Mouse (Mus musculus): ENCODE results near the gene 1700001O22Rik. TPM values are rescaled to one million over a fixed set of nuclear protein-coding genes. Genes with fewer than 3 reads are reported as not detected.

1700001O22Rik gene
- total and polyA plus RNA-seq, 3 experiments: not detected

GRCm38 (mm10) chr2:30810573-30810972 is 7.1 kb upstream of the 1700001O22Rik start:
- no peak overlapping the region for H3K4me2 ChIP-seq (ENCODE audit: insufficient read depth, low read depth, poor library complexity, severe bottlenecking)
- H3K79me2 ChIP-seq (replicated peaks; ENCODE audit: control insufficient read depth, extremely low read depth, insufficient read depth, poor library complexity, severe bottlenecking): peaks cover 45% of the 10 kb centered on the region
- H3K4me1 ChIP-seq (ENCODE audit: control insufficient read depth in 1 of 2, insufficient read depth in 2 of 2): peaks cover 2 to 27% of the 10 kb centered on the region in 2 experiments
- H3K4me3 ChIP-seq (replicated peaks in 1 of 3; ENCODE audit: low read depth in 2 of 3, low read length in 2 of 3, poor library complexity in 1 of 3): no peak overlapping the region
- TF ChIP-seq ZKSCAN1 (IDR thresholded peaks at IDR 0.05; ENCODE audit: borderline replicate concordance, low read depth, low read length) (no peak), CHD1 (IDR thresholded peaks at IDR 0.05; ENCODE audit: low read depth, low read length) (no peak), ZNF384 (IDR thresholded peaks at IDR 0.05; ENCODE audit: low read depth, low read length) (no peak), PAX5 (IDR thresholded peaks at IDR 0.05; ENCODE audit: low read length) (no peak), ETS1 (conservative IDR thresholded peaks at IDR 0.05; ENCODE audit: low read depth, low read length) (no peak), SMC3 (IDR thresholded peaks at IDR 0.05; ENCODE audit: low read depth, low read length) (no peak), BHLHE40 (IDR thresholded peaks at IDR 0.05; ENCODE audit: low read depth, low read length) (no peak), ZC3H11A (IDR thresholded peaks at IDR 0.05; ENCODE audit: low read depth, low read length) (no peak), CHD2 (IDR thresholded peaks at IDR 0.05; ENCODE audit: low read length) (no peak), EP300 (IDR thresholded peaks at IDR 0.05; ENCODE audit: low read length) (no peak), TCF12 (IDR thresholded peaks at IDR 0.05; ENCODE audit: low read depth, low read length) (no peak), MYC (IDR thresholded peaks at IDR 0.05; ENCODE audit: low read depth, low read length) (no peak), RAD21 (IDR thresholded peaks at IDR 0.05; ENCODE audit: low read depth, low read length) (no peak), POLR2A (IDR thresholded peaks at IDR 0.05; ENCODE audit: low read depth, low read length) (no peak), GABPA (IDR thresholded peaks at IDR 0.05; ENCODE audit: insufficient replicate concordance, low read depth, low read length) (no peak), MAZ (IDR thresholded peaks at IDR 0.05; ENCODE audit: low read depth, low read length) (no peak), USF2 (conservative IDR thresholded peaks at IDR 0.05; ENCODE audit: low read depth, low read length) (no peak), IRF4 (IDR thresholded peaks at IDR 0.05; ENCODE audit: low read depth, low read length) (no peak), SIN3A (IDR thresholded peaks at IDR 0.05; ENCODE audit: low read length) (no peak)
- no peaks in the 10 kb centered on the region for H3K27me3 ChIP-seq (replicated peaks)
- no peak overlapping the region for H3K9ac ChIP-seq (ENCODE audit: insufficient read depth, low read depth)
- no peak overlapping the region for H3K27ac ChIP-seq (ENCODE audit: insufficient read depth, low read depth)
- no peak for DNase-seq (ENCODE audit: extremely low read depth)
- peaks cover 28 to 57% of the 10 kb centered on the region in 2 experiments for H3K36me3 ChIP-seq (replicated peaks in 1 of 2; ENCODE audit: control insufficient read depth in 1 of 2, insufficient read depth in 1 of 2, low read length in 1 of 2)
- dilution Hi-C loops (cut with MboI; ENCODE audit: extremely low pct_ligation_motif_present, extremely low pct_unique_long_range_greater_than_20kb, low sequenced_read_pairs) (no loop called here), in situ Hi-C loops (cut with MboI; ENCODE audit: low pct_ligation_motif_present, low pct_unique_long_range_greater_than_20kb, low sequenced_read_pairs) (no loop called here)
- no peaks in the 10 kb centered on the region for H3K9me3 ChIP-seq (replicated peaks; ENCODE audit: low read length)

- peaks cover 17 to 46% of the 10 kb centered on the region in 2 experiments for H3K36me3 ChIP-seq (replicated peaks in 1 of 2; ENCODE audit: control insufficient read depth in 1 of 2, insufficient read depth in 1 of 2, low read length in 1 of 2)
- DNase-seq (ENCODE audit: extremely low read depth): no peak
- peaks cover under 1% of the 10 kb centered on the region for H3K9me3 ChIP-seq (replicated peaks; ENCODE audit: low read length)
- dilution Hi-C loops (cut with MboI; ENCODE audit: extremely low pct_ligation_motif_present, extremely low pct_unique_long_range_greater_than_20kb, low sequenced_read_pairs) (no loop called here), in situ Hi-C loops (cut with MboI; ENCODE audit: low pct_ligation_motif_present, low pct_unique_long_range_greater_than_20kb, low sequenced_read_pairs) (no loop called here)
- H3K4me2 ChIP-seq (ENCODE audit: insufficient read depth, low read depth, poor library complexity, severe bottlenecking): 0 out of 2 replicates have a peak overlapping the region, but pooled peaks have one; percentile 11
- peak overlapping the region in 1 of 3 experiments; percentile 20 for H3K4me3 ChIP-seq (replicated peaks in 1 of 3; ENCODE audit: low read depth in 2 of 3, low read length in 2 of 3, poor library complexity in 1 of 3)
- H3K79me2 ChIP-seq (replicated peaks; ENCODE audit: control insufficient read depth, extremely low read depth, insufficient read depth, poor library complexity, severe bottlenecking): peaks cover 45% of the 10 kb centered on the region
- TF ChIP-seq RAD21 (IDR thresholded peaks at IDR 0.05; ENCODE audit: low read depth, low read length) (no peak), CTCF (conservative IDR thresholded peaks at IDR 0.05 in 1 of 2, IDR thresholded peaks at IDR 0.05 in 1 of 2; ENCODE audit: low read depth in 2 of 2, low read length in 2 of 2) (no peak), JUND (conservative IDR thresholded peaks at IDR 0.05; ENCODE audit: low read depth, low read length) (no peak)
- no peak overlapping the region for H3K9ac ChIP-seq (ENCODE audit: insufficient read depth, low read depth)
- peaks cover 3% of the 10 kb centered on the region for H3K27me3 ChIP-seq (replicated peaks)
- H3K27ac ChIP-seq (ENCODE audit: insufficient read depth, low read depth): no peak overlapping the region
- H3K4me1 ChIP-seq (ENCODE audit: control insufficient read depth in 1 of 2, insufficient read depth in 2 of 2): peaks cover 2 to 27% of the 10 kb centered on the region in 2 experiments
These were observed 6.0 kb upstream of the 1700001O22Rik start for GRCm38 (mm10) chr2:30809503-30809902.

Measured in CH12.LX (cell line).